Mouse (Mus musculus) hindlimb bud, embryonic 11.5 days (tissue): ENCODE results near the gene Tjap1.

Source experiments
- DNase-seq: peaks from one replicate; pipeline ENCODE4 v3.0.0-alpha.2; 2012; ENCODE audit warnings: low read depth, low spot score; ENCODE audit errors: extremely low spot score

The Tjap1 gene

DNA sequence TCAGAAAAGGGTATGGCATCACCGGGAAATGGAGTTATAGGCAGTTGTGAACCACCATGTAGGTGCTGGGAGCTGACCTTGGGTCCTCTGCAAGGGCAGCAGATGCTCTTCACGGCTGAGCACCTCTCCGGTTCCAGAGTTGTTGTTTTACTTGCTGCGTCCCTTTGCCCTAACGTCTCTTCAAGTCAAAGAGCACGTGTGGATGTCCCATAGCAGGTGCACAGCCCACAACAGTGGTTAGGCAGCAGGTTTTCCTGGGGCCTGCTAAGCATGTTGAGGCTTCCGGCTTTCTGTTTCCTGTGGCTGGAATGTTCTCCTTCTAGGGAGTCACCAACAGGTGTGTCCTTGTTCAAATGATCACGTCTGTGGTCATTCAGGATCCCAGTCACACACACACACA lies 1.1 kb upstream of the Tjap1 start:
- DNase-seq, result no peak

DNA sequence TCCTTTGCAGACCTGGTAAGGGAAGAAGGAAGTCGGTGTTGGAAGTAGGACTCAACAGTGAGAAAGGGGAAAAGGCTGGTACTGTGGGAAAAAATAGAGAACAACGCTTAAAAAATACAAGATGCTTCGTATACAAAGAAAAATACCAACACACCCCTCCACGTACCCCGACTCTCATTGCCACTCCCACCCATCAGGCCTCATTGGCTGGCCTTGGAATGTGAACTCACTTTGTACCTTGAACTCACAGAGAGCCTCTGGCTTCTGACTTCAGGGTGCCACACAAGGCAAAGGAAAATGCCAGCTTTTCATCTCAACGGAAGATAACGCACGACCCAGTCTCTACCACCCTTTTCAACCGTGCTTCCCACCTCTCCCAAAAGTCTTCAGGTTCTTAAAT lies 314 bp upstream of the Tjap1 start:
- no peak for DNase-seq

DNA sequence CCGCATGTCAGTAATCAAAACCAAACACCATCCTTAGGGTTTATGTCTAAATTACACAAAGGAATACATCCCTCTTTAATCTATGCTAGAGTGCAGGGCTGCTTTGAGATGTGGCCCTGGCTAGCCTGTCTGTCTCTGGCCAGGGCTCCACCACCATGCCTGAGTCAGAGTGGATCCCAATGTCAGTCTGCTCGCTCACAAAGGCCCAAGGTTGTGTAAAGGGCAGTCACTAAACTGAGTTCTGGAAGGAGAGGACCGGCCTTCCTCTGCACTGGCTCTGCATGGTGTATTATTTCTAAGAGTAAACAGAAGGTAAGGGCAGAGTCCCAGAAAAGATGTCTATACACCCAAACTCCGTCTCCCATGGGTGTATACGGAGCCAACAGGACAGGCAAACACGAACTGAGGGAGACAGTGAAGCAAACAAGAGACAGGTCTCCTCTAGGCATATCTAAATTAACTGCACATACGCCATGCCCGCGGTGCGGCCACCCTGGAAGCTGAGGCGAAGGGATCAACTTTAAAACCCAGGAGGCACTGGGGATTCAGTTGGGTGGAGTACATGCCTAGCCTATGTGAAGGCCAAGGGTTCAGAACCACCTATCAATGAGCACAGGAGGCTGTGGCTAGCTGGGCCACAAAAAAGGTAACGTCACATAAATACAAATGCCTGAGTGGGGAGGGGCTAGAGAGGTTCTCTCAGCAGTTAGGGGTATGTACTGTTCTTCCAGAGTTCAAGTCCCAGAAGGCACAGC lies 4.6 kb downstream of the Tjap1 start:
- no peak for DNase-seq

DNA sequence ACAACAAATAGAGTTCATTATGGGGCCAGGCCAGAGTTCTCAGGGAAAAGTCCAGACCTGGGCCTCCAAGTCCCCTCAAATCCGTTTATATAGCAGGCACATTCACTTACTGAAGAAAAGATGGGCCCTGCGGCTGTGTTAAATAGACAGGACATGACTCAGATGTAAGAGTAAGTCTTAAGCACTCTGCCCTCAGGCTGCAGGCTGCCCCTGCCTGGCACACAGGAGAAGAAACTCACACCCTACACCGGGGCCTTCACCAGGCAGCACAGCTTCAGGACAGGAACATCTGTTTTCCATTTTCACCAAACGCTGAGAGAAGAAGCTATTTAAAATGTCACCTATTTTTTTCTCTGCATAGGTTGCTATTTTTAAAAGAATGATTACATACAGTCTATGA lies 5.2 kb downstream of the Tjap1 start:
- DNase-seq, result no peak

DNA sequence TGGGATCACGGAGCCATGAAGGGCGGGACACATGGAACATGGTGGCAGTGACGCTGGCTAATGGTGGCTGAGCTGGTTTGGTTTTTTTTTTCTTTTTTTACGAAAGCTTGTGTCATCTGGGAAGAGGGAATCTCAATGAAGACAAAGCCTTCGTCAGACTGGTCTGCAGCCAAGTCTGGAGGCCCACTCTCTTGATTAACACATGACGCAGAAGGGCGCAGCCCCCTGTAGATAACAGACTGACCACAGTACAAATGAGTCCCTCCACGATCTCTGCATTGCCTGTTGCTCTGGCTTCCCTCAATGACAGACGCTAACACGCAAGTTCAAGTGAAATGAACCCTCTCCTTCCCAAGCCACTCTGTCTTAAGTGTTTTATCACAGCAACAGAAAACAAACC lies 7.3 kb downstream of the Tjap1 start:
- no peak for DNase-seq

DNA sequence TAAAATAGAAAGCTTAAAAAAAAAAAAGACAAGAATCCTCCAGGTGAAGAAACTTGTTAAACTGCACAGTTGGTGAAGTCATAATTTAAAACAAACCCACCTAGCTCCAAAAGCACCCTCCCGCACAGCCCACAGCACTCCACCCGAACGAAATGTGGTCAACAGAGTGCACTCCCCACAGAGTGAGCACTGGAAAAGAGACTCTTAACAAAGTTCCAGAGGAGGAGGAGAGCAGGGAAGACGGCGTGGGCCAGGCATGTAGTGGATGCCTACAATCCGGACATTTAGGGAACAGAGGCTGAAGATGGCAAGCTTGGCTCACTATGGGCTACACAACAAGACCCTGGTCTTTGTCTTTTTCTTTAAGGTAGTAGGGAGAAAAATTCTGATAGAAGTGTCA lies 7.8 kb downstream of the Tjap1 start:
- DNase-seq, result no peak

DNA sequence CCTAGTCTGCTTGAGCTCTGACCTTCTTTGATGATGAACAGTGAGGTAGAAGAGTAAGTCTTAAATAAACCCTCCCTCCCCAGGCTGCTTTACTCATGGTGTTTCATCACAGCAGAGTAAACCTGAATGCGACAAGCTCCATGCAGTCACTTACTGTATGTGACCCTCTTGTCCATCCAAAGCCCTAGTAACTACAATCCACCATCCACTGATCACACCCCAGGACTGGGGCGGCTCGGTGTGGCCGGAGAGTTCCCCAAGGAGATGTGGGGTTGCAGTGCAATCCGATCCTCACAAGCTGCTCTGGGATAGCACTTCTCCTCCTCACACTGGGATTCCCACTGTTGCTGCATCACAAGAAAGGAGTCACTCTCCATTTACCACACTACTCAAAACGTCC lies 8.4 kb downstream of the Tjap1 start:
- DNase-seq, result no peak

DNA sequence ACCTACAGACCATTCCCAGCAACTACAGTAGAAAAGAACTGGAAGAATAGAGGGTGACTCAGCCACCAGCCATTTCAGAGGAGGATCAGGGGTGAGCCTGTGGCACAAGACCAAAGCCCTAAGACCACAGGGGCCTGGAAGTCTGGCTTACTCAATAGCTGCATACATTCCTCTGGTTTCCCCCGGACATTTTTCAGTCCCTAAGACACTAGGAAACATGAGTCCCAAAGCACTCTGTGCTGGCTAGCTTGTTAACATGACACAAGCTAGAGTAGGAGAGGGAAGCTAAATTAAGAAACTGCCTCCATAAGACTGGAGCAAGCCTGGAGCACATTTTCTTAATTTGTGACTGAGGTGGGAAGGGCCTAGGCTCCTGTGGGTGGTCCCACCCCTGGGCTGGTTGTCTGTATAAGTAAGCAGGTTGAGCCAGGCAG lies 9.0 kb downstream of the Tjap1 start:
- DNase-seq, result no peak

DNA sequence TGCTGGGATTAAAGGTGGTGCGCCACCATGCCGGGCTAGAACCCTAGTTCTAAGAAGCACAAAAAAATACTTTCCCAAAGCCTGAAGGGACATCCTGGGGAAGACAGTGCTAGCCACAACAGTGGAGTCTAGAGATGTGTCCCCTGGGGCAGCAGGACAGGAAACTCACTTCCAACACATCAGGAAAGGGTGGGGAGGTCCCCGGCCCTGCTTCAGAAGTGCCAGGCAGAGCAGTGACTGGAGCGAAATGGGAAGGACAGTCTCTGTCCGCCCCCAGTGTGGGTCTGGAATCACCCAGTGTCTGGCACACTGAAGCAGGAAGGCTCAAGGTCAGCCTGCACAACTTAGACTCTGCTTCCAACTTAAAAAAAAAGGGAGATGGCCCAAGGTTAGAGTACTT lies 10.2 kb downstream of the Tjap1 start:
- no peak for DNase-seq

DNA sequence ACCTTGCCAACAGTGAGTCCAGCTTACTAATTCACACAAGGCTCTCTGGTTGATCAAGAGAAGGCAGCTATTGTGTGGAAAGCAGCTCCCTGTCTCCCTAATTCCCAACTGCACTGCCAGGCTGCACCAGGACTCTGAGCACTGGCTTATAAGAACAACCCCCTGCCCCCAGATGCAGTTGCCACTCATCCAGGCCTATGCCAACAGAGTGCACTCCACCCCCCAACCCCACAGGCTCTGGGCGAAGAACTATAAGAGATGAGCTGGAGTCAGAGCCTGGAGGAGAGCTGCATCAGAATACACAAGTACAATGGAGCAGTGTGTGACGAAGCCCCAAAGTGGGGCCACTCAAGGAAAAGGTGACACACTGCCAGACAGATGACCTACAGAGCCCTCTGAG lies 10.8 kb downstream of the Tjap1 start:
- DNase-seq, result no peak

DNA sequence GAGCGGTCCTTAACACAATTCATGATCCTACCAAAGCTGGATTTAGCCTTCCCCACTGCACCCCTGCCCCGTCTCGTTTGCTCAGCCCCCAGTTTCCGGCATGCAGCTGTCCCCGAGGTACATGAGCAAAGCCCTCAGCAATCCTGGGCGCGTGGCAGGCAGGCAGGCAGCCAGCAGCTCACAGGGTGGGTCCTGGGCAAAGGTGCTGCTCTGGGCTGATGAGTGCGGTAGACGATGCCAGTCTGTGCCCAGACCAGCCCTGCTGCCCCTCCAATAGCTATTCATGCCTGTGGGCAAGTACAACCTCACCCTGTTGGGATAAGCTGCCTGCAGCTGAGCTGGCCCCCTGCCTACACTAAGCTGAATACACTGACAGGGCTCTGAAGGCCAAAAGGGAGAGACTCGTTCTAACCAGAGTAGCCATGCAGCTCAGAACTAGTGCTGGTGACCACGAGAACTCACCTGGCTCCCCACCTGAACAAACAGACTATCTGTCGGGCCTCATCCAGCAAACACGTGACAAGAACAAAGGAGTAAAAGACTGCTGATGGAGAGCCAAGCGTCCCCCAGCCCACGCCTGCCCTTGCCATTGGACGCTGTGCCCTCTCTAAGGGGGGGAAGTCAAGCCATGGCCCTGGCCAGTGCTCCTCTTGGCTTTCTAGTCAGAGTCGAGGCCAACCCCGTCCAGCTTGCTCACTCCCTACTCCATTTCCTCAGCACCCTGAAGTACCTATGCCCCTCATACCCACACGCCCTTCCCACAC lies 12.9 kb downstream of the Tjap1 start:
- DNase-seq, result no peak

DNA sequence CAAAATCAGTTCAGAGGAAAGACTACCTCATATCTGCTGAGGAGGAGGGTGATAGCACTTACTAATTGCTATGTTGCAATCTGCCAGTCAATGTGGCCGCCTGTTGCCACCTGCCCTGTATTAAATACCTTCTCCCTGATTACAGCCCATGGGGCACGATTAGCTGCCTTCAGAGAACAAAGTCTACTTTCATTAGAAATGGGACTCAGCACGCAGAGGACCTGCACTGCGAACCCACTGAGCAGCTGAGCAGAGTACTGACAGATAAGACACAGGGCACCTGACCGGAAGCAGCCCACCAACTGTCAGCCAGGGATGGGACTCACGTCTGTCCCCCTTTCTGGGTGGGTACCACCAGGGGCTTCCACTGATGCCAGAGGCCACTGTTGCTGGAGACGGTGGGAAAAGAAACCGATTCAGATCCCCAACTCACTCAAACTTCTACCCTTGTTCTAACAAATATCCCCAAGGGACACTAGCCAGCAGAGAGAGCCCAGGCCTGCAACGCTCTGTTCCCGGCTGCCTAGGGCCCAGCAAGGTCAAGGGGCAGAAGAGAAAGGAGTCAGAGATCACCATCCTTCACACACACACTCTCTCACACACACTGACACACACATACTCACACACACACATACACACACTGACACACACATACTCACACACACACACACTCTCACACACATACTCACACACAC lies 14.7 kb downstream of the Tjap1 start:
- no peak for DNase-seq

DNA sequence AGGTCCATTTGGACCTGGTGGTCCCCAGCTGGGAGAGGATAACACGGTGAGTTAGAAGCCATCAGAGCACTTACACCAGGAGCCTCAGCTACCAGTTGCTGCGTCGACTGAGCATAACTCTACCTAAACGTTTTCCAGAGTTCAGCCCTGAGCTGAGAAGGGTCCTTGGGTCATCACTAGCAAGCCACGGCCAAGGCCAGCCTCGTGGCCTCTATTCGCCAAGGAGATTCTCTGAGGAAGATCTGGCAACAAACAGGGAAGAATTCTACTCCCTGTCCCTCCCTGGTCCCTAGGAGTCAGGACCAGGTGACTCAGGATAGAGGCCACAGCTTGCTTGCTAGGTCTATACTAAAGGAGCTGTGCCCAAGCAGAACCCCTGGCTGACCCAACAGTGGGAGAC lies 15.3 kb downstream of the Tjap1 start:
- no peak for DNase-seq

DNA sequence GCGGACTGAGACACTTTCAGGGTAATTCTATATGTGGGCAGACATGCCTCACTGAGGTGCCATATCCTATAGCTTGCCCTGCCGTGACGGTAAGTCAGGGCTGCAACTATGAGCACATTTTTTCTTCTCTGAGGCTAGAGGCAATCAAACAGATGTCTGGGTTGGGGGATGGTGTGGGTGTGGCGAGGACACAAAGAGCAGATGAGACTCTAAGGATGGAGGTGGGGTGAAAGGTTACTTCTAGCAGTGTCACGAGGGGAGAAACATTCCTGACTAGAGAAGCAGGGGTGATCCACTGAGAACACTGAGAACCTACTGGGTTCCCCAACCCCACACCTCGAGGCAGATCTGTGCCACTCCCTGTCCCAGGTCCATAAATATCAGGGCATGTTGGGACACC lies 15.8 kb downstream of the Tjap1 start:
- DNase-seq, result no peak

DNA sequence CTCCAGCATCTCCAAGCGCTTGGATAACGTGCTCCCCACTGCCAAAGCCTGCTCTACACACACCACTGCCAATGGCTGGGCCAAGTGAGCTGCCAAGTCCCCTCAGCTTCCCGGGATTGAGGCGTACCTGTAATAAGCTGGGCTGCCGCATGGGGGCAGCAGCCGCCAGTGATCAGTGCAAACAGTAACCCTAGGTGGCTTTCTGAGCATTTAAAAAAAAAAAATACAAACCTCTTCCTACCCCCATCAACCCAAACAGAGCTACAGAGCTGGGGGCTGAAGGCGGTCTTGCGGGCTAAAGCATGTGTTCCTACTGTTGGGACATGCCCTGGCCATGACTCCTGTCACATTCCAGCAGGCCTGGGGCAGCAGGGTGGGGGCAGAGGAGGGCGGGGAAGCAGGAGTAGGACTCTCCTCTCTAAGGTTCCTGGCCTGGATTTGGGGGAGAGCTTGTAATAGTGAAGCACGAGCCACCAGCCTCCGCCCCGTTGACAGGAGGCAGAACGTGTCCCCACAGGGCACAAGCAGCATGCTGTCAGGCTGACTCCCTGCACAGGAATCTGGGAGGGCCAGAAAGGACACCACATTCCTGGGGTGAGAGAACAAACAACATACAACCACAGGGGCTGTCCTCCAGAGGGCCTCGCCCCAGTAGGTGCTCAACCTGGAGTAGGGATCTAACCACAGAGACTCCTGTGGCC lies 16.8 kb downstream of the Tjap1 start:
- no peak for DNase-seq

DNA sequence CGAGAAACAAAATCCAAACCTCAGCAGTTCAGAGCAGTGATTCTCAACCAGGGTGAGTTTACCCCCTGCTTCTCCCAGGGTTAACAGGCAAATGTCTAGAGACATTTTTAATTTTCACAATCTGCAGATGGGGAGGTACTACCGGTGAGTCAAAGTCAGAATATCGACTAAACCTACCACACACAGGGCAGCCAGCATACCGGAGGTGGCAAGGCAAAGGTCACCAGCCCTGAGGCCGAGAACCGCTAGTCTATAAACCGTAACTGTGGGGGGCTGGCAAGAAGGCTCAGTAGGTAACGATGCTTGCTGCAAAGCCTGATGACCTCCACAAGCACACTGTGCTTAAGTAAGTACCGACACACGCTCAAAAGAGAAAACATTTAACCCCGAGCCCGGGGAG lies 17.3 kb downstream of the Tjap1 start:
- no peak for DNase-seq

DNA sequence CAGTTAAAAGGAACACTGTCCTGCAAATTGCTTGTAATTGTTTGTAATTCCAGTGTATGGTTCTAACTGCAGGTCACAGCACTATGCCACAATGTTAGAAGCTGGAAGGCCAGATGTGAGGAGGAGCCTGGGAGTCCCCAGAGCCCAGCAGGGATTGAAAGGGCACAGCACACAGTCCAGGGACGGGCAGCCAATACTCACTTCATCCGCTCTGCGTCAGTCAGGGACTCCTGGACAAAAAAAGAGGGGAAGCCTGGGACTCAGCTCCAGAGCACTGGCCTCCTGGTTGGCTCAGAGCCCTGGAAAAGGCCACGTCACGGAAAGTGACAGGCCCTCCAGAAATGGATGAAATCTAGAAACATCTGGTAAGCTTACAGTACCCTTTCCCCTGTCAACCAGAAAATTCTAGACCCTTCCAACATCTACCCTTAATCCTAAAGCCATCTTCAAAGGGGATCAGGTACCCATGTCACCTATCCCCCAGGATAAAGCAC lies 20.6 kb downstream of the Tjap1 start:
- DNase-seq, result no peak

DNA sequence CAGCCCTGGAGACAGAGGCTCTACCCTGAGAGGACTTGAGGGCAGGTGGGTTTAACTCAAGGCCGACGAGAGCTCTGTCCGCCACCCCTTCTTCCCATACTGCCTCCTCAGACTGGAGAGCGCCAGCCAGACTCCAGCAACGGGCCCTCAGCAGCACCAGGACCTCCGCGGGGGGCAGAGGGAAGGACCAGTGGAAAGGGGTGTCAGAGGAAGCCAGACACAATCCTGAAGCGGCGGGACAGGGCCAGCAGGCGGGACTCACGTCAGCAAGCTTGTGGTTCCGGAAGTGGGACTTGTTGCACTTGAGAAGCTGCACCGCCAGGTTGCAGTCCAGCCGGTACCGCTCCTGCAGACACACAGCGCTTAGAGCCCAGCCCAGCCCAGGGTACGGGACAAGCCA lies 23.2 kb downstream of the Tjap1 start:
- no peak for DNase-seq

DNA sequence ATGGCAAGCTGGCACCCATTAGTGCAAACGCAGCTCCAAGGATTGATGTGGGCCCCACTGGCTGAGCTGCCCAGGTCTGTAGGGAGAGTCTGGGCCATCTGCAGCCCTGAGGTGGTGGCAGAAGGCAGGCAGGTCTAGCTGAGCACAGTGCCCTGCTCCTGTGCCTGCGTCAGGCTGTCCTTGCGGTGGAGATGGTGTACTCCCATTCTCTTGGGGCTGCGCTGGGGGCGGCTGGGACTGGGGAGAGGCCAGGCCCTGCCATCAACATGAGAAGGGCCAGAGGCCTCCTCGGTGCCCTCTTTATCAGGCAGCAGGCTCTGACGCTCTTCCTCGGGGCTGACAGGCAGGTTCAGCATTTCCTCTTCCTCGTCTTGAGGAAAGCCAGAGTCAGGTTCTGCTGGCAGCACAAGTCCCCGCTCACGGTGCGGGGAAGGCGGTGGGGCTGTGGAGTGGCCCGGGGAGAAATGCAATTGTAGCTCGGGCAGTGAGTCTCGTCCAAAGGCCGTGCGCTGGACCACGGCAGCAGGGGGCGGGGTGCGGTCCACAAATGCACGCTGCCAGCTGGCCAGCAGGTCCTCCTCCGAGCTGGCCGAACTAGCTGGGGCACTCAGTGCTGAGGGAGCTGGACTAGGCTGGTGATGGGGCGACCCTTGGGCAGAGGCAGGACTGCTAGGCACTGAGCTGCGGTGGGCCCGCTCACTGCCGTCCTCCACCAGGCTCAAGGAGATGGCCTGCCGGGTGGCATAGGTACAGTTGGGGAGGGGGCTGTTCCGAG lies 24.4 kb downstream of the Tjap1 start:
- DNase-seq, result no peak

DNA sequence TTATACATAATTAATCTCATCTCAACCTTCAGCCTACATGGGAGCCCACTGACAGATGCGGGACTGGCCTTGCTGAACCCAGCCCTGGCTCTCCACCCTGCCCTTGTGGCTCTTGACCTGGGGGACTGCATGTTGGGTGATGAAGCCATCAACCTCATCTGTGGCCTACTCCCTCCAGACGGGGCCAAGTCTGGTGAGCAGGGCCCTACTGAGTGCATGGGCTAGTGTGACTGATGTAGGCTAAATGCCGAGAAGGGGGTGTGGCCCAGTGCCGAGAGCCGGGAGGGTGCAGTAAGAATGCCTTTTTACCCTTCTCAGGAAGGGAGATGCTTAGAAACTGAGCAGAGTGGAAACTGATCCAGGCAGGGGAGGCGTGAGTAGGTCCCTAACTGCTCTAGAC lies 27.7 kb downstream of the Tjap1 start:
- no peak for DNase-seq

DNA sequence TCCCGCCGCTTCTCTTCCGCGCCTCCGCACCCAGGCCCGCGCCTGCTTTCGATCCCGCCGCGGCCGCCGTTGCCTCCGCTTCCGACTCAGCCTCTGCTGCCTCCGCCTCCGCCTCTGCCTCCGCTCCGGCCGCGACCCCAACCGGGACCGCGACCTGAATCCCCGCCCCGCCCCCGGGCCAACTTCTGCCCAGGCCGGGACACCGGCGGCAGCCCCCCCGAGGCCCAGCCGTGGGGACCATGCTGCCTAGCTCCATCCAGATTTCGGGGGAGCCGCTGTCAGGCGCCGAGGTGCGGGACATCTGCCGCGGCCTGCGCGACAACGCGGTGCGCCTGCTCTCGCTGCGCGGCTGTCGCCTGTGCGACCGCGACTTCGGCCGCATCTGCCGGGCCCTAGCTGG lies 28.7 kb downstream of the Tjap1 start:
- no peak for DNase-seq
